Mouse (Mus musculus) kidney, adult 9 months (tissue): ENCODE data around the gene Npff.
A peak's percentile ranks its signal among the peaks of the same experiment; 100 is the strongest.

Source experiments
- DNase-seq: peaks from one replicate; pipeline ENCODE4 v3.0.0; 2022

Npff gene

DNA sequence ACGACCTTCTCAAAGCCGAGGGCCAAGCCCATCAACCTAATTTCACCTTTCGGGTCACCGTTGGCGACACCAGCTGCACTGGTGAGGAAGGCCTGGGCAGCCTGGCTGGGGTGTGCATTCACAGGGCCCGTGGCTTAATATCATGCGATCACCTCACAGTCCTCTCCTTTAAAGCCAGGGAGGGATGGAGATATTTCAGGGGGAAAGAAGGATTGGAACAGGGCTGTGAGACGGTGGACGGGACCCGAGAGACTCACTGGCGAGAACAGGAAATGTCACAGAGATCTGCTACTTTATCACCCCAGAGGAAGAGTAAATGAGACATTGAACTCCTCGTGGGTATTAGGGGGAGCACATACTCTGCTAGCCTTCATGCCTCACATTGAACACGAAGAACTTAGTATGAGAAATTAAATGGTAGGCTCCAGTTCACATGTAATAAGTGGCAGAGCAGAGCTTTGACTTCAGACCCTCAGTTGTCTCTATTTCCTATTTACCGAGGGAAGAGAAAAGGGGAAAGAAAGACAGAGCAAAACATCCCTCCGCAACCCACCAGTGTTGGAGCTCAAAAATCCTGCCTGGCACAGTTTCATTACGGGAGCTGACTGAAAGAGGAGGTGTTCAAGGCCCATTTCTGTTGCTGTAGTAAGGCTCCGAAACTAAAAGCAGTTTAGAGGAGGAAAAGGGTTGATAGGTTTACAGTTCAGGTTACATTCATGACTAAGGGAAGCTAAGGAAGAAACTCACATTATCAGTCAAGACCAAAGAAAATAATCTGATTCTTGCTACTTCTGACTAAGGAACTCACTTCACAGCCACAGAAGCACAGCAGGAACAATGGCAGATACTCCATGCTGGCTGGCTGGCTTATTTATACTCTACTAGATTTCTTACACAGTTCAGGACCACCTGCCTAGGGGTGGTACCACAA lies 5.3 kb downstream of the Npff start:
- no peak for DNase-seq

DNA sequence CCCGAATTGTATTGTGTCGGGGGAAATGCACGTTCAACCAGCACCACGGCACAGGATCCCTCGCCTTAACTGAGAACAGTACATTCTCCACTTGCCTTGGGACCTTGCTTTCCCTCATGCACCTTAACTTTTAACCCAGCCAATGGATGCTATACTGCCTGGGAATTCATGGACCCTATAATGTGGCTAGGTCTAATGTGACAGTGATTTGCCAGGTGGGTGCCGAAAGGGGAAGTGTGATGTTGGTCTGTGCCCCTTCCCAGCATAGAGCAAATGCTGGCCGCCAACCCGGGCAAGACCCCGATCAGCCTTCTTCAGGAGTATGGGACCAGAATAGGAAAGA lies 5.9 kb downstream of the Npff start:
- no peak for DNase-seq

DNA sequence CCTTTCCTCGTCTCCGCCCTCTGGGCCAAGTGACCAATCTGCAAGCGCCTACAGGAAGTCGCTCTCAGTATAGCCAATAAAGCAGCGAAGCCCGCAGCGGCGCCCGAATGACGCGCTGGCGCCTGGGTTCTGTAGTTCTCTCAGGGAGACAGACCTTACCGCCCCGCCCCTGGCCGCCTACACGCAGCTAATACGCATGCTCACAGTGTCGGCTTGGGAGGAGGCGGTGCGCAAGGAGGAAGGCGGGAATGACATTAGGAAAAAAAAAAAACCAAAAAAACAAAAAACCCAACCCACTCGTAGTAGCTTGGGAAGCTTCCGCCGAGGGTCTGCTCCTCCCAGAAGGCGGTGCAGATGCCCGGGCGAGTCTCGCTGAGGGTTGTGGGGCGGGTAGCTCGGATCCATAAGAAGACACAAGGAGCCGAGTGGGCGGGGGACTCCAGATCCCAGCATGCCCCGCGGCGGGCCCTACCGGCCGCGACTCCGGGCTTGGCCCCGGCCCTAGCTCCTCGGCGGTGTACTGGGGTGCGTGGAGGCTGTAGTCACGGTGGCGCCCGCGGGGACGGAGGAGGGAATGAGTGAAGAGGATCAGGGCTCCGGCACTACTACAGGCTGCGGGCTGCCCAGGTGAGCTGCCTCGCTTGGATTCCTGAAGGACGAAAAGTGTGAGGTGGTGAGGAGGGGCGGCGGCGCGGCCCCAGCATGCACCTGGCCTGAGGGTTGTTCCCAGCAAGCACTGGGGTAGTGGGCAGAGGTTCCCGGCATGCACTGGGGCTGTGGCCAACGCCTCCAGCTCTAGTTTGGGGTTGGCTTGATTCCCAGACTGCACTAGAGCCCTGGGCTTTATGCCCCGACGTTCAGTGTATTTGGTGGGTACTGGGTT lies 6.5 kb downstream of the Npff start, which contains the start of gene Tarbp2:
TSS of gene Tarbp2 (plus strand) at position 217 of the 883 bp plus-strand sequence.
- DNase-seq: peak; percentile 100

DNA sequence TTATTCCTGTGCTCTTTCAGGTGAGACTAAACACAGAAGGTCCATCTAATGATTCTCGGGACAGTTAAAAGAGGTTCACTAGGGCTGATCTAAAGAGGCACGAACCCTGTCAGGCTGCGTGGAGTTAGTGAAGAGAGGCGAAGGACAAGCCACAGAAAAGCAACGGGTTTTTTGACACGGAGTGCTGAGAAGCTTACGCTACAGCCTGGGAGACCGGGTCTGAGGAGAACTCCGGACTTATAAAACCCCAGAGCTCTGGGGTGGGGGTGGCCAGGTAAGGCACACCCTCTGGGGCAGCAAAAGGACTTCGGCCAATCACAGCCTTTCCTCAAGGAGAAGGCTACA lies 7.1 kb downstream of the Npff start:
- no peak for DNase-seq

DNA sequence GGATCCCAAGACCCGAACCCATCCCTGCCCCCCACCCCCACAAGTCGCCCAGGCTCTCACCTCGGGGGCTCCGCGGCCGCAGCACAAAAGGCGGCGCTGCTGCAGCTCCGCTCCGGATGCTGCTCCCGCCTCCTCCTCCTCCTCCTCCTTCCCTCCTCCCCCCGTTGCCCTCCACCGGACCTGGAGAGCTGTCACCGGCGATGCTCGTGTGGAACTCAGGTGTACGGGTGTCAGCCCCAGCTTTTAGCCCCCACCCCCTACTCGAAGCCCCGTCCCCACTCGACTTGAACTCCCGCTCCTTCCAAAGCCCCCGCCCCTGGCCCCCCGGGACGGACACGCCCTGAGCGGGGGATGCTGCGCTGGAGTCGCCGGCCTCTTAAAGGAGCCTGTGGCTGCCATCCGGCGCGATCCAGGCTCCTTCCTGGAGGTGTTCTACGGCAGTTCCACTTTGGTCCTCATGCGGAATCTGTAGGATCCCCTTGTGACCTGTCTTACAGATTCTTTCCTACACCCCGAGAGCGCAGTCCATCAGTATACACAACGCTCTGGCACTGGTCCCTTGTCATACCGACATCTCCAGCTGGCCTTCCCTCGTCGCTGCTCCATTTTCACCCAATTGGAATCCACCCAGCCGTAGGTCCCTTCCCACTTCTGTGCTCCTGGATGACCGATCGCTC lies 7.9 kb downstream of the Npff start, which contains the start of gene Map3k12:
TSS of gene Map3k12 (minus strand) at position 337 of the 677 bp plus-strand sequence.
- peak; percentile 64 for DNase-seq

DNA sequence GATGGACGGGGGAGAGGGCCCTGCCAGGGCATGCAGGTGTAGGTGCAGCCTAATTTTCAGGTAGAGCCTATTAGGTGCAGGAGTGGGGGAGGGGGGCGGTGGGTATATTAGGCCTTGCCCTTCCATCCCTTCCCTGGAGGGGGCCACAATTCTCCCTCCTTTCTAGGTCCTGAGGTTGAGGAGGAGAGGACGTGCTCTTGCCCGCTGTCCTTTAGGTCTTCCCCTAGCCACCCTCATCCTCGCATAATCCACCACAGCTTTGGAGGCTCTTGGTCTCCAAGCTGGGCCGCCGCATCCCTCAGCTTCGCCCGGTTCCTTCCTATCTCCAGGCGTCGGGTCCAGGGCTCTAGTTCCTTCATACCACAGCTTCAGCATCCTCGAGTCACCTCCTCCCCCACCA lies 8.4 kb downstream of the Npff start:
- DNase-seq: no peak

DNA sequence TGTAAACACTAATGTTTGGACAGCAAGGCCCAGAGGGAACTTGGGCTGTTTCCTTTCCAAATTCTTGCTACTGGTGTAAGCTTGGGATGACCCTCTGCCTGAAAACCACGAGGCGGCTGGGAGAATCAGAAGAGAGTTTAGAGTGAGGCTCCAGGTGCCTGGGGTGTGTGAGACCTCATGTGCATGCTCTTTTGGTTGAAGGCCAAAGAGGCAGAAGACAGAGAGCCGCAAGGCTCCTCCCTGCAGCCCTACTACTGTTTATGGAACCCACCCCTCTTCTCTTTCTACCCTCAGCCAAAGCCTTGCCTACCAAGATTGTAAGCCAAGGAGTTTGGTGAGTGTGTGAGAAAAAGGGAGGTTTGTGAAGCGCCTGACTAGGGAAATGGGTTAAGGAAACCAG lies 9.0 kb downstream of the Npff start:
- DNase-seq: no peak

DNA sequence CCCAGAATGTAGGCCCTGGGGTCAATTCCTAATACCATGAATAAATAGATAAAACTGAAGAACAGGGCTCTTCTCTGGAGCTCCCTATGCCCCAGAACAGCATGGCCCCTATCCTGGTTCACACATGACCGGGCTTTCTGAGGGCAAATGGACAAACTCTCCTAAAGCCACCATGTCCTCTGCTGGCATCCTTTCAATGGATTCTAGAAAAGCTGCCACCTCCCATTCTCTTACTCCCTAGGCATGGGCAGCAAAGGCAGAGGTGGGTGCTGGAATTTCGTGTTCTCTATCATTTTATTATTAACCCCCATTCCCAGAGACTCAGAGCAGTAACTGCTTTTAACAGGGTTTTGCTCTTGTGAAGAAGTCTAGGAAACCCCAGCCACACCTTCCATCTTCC lies 9.5 kb downstream of the Npff start:
- DNase-seq: no peak

DNA sequence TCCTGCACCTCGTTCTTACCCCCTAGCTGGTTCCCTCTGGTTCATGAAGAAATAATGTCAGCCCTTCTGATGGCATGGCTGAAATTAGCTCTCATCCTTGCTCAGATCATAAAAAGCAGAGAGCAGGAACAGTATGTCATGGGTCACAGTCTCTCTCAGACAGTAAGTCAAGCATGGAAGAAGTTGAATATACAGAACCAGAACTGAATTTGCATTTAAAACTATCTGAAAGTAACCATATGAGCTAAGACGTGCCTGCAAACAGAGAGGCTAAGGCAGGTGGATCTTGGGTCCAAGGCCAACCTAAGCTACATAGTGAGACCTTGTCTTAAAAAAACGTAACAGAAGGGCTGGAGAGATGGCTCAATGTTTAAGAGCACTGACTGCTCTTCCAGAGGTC lies 11.7 kb downstream of the Npff start:
- no peak for DNase-seq

DNA sequence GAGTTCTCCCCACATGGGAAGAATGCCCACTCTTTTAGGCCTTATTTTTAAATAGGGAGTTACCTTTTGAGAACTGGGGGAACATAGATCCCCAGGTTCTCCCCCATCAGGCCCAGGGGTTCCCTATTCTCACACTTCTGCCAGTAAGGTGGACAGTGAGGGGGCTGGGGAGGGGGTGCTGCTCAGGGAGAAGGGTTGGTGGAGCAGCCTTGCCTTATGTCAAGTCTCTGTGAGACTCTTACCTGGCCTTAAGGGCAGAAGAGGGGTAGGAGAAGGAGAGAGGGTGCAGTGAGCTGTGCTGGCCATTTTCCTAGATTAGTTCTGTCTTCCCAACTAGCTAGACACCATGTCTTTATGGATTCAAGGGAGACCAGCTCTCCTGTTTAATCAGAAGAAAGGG lies 12.3 kb downstream of the Npff start:
- DNase-seq: no peak

DNA sequence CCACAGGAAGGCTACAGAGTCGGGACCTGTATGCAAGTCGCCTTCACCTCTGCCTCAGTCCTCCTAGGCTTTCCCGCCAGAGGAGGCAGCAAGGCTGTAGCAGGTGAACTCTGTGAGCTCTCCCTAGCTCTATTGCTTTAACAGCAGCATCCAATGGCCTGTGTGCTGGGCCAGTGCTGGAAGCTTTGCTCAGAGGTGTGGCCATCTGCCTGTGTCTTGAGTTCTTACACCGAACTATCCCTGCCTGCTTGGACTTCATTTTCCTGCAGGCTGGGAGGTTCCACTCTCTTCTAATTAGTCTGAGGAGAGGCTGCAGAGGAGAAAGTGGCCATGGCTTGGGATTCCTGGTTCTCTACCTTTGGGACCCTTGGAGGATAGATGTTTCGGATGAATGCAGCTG lies 12.7 kb downstream of the Npff start:
- no peak for DNase-seq

DNA sequence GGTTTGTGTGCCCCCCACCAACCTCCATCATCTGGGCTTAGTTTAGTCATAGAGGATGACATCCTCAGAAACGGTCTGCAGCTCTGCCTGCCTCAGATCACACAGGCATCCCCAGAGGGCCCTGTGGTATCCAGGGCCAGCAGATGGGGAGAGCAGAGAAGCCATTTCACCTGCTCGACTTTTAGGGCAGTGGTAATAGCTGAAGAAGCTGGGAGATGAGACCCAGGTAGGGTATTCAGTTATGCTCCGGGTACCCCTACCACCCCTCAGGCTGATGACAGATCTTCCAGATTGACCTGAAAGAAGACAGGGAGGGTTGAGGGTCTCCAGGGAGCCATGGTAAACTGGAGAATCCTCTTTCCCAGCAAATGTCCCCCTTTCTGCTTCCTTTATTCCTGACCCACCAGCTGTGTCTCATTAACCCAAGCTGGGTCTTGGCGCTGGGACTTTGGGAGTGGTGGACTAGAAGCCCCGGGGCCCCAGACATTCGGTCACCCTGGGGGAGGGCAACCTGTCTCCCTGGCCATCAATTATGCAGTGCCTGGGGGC lies 13.4 kb downstream of the Npff start:
- DNase-seq: no peak

DNA sequence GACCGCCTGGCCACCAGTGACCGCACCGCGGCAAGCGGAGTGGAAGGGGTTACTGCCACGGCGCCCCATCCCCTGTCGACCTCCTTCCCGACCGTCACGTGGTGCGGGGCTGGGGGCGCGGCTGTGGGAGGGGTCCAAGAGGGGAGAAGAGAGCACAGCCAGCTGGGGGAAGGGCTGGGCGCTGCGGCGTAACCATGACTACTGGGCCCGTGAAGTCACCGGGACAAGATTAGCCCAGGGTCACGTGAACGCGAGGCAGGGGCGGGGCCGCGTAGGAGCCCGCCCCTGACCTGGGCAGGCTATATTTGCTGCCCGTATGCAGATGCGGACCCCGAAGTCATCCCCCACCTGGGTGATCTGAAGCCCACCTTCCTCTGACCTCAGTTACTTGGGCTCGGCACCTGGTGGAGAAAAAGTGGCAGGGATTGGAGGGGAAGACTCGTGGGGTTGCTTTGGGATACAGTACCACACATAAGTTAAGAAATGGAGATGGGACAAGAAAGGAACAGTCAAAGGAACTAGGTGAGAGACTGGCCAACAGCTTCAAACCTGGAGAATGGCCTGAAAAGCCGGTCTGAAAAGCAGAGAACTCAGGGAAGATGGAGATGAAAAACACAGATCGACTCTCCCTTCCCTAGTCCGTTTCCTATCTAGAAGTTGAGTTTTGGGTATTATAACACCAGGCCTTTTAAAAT lies 14.0 kb downstream of the Npff start:
- peak; percentile 84 for DNase-seq

DNA sequence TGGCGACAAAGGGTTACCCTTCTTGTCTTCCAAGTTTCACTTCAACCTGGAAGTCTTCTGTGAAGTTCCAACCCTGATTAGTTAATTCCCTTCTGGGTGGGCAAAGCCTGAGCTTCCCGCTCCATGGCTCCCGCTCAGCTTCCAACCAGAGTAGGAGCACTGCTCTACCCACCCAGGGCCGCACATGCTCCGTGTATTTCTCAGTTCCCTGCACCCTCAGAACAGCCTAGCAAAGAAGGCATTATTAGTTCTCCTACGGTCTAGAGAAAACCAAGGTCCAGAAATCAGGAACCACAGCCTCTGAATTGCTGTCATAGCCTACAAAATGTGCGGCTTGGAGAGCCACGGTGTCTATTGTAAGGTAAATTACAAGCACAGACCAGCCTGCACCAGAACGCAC lies 14.6 kb downstream of the Npff start:
- no peak for DNase-seq

DNA sequence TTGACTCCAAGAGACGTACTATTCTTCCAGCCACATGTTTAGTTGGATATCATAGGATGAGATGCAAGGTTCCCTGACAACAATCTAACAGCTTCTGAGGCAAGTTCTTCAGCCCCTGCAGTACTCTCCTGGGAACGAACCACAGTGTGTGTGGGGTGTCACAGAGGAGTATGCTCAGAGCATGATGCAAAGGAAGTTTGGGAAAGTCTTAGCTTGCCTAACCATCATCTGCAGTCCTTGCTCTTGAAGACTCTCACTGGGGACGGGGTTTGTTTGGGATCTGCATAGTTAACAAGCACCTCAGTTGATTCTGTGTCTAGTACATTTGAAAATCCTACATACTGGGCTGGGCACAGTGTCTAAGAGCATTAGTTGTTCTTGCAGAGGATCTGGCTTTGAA lies 16.4 kb downstream of the Npff start:
- no peak for DNase-seq

DNA sequence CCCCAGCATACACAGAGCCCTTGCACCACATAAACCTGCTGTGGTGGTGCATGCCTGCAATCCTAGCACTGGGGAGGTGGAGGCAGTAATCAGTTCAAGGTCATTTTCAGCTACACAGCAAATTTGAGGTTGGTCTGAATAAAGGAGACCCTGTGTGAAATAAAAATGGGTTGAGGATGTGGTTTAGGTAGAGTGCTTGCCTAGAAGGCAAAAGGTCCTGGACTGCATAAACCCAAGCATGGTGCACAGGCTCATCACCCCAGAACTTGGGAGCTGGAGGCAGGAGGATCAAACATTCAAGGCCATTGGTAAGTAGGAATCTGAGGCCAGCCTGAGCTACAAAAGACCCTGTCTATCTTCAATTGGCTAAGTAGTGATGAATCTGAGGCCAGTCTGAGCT lies 17.2 kb downstream of the Npff start:
- no peak for DNase-seq

DNA sequence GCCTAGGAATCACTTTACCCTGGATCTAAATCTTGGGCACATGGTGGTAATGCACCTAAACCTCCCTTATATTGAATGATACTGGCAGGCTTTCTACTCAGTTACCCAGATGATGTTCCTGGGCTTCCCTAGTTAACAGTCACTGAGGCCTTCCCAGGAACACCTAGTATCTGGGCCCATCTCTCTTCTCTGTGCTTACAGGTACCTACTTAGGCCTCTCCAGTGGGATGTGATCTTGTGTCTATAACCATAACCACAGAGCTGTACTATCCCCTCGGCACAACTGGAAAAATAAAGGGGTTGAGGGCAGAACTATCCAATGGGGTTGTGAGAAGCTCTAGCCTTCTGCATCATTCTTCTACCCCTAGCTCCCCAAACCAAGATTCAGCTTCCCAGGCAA lies 17.9 kb downstream of the Npff start:
- no peak for DNase-seq

DNA sequence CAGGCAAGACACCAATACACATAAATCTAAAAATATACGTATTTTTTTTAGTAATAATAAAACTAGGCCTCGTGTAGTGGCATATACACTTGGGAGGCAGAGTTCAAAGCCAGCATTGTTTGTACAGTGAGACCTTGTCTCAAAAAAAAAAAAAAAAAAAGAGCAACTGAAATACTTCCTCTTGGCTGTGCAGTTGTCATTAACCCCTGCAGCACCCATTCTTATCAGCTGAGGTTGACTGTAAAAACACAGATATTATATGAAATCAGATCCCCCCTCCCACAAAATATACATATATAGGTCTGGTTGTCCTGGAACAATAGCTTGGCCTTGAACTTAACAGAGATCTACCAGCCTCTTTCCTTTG lies 18.3 kb downstream of the Npff start:
- DNase-seq: no peak

DNA sequence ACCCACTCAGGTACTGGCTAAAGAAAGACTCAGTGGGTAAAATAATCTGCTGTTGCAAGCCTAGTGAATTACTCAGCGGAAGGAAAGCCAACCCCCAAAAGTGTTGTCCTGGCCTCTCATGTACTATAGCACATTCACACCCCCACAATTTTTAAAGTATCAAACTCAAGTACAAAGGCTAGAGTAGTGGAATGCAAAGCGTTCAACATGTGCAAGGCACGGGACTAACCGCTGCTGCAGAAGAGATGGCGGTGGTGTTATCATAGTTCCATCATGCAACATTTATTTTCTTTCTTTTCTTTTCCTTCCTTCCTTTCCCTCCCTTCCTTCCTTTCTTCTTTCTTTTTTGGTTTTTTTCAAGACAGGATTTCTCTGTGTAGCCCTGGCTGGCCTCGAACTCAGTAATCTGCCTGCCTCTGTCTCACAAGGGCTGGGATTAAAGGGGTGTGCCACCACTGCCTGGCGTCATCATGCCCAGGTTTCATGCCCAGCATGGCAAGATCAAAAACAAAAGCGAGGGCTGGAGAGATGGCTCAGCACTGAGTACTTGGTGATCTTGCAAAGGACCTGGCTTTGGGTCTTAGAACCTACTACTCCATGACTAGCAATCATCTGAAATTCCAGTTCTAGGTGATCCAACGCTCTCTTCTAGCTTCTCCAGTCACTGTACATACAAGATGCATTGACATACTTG lies 18.8 kb downstream of the Npff start:
- no peak for DNase-seq

DNA sequence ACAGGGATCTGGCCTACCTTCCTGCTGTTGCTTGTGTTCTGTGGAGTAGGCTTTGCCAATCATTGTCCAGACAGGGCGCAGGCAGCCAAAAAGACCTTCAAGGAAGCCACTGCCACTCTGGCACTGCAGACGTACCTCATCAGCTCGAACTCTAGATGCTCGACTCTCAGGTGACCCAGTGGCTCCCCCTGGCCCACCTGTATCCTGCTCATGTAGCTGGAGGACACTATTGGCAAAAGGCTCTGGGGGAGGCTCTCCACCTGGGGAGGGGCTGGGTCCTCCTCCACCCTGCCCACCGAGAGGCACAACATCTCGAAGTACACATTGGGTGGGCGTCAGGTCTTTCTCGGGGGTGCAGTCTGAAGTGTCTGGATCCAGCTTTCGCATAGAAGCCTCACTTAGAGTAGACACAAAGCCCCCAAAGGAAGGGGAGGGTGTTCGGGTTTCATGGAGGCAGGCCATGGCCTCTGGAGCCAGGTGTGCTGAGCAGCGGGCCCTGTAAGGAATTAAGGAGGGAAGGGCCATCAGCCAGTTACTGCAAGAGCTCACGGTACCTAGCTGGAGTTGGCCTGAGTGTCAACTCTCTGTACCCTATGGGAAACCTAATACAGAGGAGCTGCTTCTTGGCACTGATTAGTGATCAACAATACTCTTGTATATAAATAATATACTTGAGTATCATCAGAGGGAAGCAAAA lies 19.5 kb downstream of the Npff start:
- DNase-seq: no peak
